Mouse (Mus musculus): ENCODE results near the gene Sept7. TPM values are rescaled to one million over a fixed set of nuclear protein-coding genes. Genes with fewer than 3 reads are reported as not detected.
"Not testable (repeated sequence)": the region's sequence is repeated elsewhere in the genome, so short reads cannot be mapped to it uniquely, and the experiment has no call there.

Gene Sept7
- total RNA-seq (2021): 10 to 100 TPM; 69.5 to 88.3 TPM
- long read RNA-seq, experiment 1, partial matches to known transcripts: 6 of 116 reads
- long read RNA-seq, experiment 1, other reads (novel, unspliced or antisense): 110 of 116 reads
- long read RNA-seq, experiment 2, partial matches to known transcripts: 6 of 119 reads
- long read RNA-seq, experiment 2, other reads (novel, unspliced or antisense): 113 of 119 reads

DNA sequence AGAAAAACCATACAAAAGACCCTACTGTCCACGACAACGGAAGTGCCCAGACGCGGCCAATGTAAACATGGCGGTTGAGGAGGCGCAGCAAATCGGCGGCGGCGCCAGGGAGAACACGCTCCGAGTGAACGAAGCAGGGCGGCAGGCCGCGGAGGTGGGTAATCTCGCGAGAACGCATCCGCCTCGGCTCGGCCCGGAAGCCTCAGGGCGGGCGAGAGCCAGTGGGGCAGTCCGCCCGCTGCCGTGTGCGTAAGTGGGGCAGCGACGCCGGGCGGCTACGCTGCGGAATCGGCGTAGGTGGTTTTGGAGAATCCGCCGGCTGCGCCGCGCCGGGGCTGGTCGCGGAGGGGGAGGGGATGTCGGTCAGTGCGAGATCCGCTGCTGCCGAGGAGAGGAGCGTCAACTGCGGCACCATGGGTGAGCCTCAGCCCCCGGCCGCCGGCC is at the start of gene Sept7:
Gene Sept7 (plus strand): TSS at position 157 of the 444 bp plus-strand sequence.
- TF ChIP-seq CTCF (IDR thresholded peaks at IDR 0.05): no peak; the same call in 1 of the 2 replicates
- peak within 1 kb of the TSS; percentile 97 for H3K27ac ChIP-seq
- DNase-seq: peak; percentile 100
- peak within 1 kb of the TSS; percentile 80 for H3K4me3 ChIP-seq
- intact Hi-C loops (cut with DNase I): loop anchor here (1.0 to 10.0 kb wide), 4 partner anchors 55 to 232 kb away; partner anchors contain the start of gene Eepd1

DNA sequence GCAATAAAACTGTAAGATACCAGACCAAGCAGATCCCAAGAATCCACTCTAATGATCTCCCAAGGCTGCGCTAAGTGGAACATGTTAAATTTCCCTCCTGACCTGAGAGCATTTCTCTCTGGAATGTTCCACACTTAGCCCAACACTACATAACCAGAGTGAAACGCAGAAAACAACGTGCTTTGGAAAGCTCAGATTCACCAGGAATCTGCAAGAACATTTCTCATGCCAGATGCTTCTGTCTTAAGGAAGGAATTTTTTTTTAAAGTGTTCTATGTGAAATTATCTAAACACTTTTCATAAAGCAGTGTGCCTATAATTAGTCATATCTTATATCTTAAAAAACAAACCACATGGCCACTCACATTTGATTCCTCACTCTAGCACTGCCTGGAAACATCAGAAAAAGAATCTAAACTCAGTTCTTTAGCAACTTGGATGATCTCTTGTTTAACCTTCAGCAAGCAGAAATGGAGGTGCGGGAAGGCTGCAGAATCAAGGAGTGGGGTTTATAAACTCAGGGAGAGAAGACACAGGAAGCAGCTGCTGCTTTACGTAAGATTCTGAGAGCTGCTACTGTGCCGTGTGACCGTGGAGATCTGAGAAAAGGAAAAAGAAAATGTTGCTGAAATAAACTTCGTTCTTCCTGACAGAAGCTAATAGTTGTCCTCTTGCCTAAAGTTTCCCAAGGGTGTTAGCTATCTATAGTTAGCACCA is 44.0 kb upstream of the Sept7 start:
- no peak for DNase-seq
- no peak for TF ChIP-seq CTCF (IDR thresholded peaks at IDR 0.05)
- Histone ChIP-seq H3K4me3 (no peak overlapping the region), H3K27ac (peak overlapping the region; percentile 68)
- intact Hi-C loops (cut with DNase I): no loop called here

DNA sequence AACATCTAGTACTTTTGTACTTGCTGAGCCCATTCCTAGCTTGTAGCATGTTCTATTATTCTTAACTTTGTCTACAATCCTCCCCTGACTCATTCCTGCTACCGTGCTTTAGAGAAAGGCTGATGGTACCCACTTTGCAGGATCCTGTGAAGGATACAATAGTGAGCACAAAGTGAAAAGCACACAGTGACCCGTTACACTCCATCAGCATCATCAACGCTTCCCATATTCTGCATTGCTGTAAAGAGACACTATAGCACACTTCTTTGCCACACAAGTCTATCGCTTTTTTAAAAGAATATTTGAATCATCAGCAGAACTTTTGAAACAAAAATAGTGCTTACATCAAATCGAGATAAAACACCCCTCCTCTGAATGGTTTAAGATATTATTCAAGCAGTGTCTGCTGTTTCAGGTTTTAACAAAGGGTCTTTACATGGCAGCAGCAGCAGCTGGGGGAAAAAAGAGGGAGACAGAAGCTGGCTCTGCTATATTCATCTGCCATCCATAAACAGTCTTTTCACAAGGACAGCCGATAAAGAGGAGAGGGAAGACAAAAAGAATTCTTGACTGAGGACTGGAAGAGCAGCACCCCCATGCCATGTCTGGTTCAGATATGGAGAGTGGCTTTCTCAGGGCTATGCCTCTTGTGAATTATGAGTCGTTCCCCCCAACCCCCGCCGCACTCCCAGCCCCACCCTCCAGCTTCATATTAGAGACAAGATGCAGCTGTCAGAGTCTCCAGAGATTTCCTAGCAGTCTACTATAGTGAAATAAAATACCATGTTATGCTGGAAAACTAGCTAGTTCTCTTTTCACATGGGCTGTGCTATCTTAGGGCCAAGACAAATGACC is 39.7 kb upstream of the Sept7 start:
- TF ChIP-seq CTCF (IDR thresholded peaks at IDR 0.05): no peak
- Histone ChIP-seq H3K27ac (peak overlapping the region; percentile 46), H3K4me3 (no peak overlapping the region)
- no peak for DNase-seq
- intact Hi-C loops (cut with DNase I): no loop called here

DNA sequence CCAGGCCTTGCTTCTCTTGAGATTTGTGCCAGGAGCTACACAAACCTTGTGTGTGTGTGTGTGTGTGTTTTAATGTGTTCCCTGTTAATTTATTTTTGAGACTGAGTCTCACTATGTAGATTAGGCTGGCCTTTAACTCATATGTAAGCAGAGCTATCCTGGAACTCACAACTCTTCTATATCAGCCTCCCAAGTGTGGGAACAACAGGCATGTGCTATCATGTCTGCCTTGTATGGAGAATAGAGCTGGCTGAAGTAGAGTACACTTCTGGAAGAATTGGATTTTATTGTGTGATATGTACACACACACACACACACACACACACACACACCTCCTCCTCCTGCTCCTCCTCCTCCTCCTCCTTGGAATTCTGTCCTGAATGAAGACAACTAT is 39.1 kb upstream of the Sept7 start:
- no peak for DNase-seq
- H3K4me3 ChIP-seq: no peak overlapping the region
- no peak for TF ChIP-seq CTCF (IDR thresholded peaks at IDR 0.05)
- H3K27ac ChIP-seq: peak overlapping the region; percentile 5; the same call in 1 of the 2 replicates
- intact Hi-C loops (cut with DNase I): no loop called here

DNA sequence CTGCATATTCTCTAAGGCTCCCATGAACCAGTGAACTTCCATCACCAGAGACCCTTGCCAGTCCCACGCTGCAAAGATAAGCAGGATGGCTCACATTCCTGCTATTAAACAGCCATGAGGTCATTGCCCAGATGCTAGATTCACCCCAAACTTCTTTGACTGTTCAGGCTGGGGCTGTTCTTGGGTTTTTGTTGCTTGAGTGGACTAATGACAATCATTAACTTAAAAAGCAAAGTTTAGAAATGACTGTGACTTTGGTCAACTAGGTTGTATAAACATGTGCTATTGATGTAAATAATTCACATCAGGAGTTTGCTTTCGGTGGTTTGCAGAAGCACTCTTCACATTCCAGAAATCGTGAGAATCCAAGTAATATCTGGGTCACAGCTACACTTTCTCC is 36.8 kb upstream of the Sept7 start:
- H3K27ac ChIP-seq: no peak overlapping the region
- no peak for DNase-seq
- intact Hi-C loops (cut with DNase I): no loop called here

DNA sequence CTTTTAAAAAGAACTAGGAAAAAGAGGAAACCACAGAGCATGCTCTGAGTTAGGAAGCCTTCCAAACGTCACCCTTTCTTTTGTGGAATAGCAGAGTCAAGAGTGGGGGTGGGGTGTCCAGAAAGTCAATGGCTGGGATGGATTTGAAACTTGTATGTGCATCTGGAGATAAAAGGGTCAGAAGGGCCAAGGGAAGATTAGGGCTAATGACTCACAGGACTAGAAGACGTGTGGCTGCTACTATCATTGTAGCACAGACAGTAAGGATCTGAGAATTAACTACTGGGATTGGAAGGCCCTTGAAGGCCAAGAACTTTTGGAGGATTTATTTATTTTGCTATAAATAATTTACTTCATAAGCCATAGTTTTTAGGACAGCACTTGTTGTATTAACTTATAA is 36.0 kb upstream of the Sept7 start:
- no peak for DNase-seq
- intact Hi-C loops (cut with DNase I): no loop called here
- no peak overlapping the region for H3K4me3 ChIP-seq
- TF ChIP-seq CTCF (IDR thresholded peaks at IDR 0.05): no peak
- no peak overlapping the region for H3K27ac ChIP-seq

More for the DNA sequence above, 36.8 kb upstream of the Sept7 start:
- no peak for TF ChIP-seq CTCF (IDR thresholded peaks at IDR 0.05)
- H3K4me3 ChIP-seq: no peak overlapping the region

DNA sequence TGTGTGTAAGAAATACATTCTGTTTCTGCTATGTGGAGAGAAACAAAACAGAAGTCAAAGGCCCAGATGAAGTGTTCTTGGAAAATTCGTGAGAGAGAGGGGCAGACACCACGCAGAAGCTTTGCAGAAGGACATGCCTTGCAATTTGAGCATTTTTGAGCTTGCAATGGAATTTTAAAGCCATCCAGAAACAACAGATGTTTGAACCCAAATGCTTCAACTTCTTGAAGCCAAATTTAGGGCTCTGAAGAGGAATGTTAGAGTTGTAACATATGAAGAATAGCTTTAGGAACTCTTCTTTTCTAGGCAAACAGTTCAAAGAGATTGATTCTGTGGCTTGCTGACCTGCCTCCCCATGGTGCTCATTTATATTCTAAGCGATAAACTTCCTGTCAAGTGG is 33.3 kb upstream of the Sept7 start:
- DNase-seq: no peak
- no peak overlapping the region for H3K4me3 ChIP-seq
- TF ChIP-seq CTCF (IDR thresholded peaks at IDR 0.05): no peak
- H3K27ac ChIP-seq: peak overlapping the region; percentile 56
- intact Hi-C loops (cut with DNase I): no loop called here

DNA sequence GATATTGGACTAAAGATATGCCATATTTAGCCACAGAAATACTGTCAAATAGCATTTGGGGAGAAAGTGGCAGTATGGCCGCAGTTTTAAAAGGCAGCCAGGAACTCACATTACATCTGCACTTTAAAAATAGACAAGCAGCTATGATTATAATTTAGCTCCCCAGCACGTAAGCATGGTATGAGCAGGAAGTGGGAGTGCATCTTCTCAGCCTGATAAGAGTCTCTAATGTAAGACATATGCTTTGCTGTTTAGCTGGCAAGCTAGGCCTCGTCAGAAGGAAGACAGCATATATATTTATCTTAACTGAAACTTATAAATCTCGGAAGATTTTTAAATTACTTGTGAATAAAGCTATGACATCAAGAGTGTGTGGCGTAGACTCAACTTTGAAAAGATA is 32.4 kb upstream of the Sept7 start:
- Histone ChIP-seq H3K4me3 (no peak overlapping the region), H3K27ac (peak overlapping the region; percentile 56)
- TF ChIP-seq CTCF (IDR thresholded peaks at IDR 0.05): no peak
- intact Hi-C loops (cut with DNase I): no loop called here
- no peak for DNase-seq

DNA sequence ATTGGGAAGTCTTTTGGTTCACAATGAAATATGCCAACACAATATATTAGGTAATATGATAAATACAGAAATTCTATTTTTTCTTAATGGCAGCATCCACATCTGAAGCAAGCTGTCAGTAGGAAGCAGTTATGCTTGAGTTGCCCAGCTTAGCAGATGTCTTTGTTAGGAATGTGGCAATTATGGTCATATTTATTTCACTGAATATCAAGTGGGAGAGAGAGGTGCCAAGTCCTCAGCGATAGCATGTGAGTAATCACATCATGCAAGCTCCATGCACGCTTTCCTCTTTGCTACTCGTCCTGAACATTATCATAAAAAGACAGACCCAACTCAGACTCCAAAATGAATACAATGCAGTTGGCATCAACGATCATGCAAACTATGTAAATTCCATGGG is 27.3 kb upstream of the Sept7 start:
- intact Hi-C loops (cut with DNase I): no loop called here
- no peak for TF ChIP-seq CTCF (IDR thresholded peaks at IDR 0.05)
- no peak overlapping the region for H3K4me3 ChIP-seq
- DNase-seq: no peak
- H3K27ac ChIP-seq: no peak overlapping the region

DNA sequence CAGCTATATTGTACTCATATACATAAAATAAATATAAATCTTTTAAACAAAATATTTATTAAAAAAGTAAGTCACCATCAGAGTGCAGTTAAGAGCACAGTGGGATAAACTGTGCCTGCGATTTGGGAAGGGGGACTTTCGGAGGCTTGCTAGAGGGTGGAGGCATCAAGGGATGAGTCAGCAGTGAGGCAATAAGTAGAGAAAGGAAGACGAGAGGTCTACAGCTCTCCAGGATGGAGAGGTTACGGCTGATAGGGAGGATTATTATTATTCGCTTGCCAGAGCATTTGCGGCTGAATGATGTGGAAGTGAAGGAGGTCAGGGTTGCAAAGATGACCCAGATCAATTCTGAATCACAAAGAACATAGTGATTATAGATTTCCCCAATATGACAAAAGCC is 22.5 kb upstream of the Sept7 start:
- Histone ChIP-seq H3K4me3 (no peak overlapping the region), H3K27ac (no peak overlapping the region)
- TF ChIP-seq CTCF (IDR thresholded peaks at IDR 0.05): no peak
- no peak for DNase-seq
- intact Hi-C loops (cut with DNase I): no loop called here

DNA sequence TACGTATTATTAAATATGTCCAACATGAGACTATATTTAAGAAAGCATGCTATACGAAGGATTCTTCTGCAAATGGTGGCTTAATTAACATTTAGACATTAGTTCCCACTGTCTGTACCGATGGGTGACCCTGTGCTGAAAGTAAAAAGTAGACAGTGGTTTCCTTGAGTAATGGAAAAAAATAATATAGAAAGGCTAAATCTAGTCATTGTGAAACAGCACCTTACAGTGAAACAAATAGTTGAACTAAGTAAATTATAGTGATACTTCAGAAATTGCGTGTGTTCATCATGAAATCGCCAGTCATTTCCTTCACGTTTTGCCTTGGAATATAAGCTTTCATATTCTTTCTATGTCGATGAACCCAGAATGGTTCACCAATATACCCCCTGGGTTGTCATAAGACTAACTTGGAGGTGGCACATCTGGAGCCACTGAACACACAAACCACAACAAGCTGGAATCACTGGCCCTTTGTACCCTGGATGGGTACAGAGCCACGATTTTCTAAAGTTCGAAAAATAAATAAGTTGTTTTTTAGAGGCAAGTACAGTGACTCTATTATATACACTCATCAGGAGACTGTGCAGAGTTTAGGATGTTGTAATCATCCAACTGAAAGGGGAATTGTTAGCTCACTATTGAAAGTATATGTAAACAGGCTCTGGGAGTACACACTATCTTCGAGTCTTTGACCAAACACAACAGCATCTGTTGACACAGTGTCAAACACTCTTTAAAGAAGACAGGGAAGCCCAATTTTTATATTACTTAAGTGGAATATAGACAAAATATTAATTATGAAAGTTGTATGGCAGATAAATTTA is 21.8 kb upstream of the Sept7 start:
- DNase-seq: no peak
- no peak overlapping the region for H3K4me3 ChIP-seq
- no peak overlapping the region for H3K27ac ChIP-seq
- intact Hi-C loops (cut with DNase I): no loop called here
- TF ChIP-seq CTCF (IDR thresholded peaks at IDR 0.05): no peak

DNA sequence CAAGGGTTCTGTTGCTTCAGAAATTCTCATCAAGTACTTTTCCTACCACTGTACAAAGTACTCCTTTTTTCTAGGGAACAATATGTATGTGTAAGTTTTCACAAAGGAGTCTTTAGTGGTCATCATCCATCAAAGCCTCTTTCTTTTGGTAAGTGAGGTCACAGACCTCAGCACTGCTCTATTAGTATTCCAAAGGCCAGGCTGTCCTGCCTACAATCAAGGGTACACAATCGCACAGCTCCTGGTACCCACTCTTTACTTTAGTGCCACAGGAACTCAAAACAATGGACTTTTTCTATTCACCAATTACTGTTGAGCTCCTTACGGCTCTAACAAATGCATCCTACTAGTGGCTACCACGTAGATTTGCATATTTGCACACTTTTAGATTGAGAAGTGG is 11.2 kb upstream of the Sept7 start:
- intact Hi-C loops (cut with DNase I): no loop called here
- H3K4me3 ChIP-seq: no peak overlapping the region
- DNase-seq: no peak
- H3K27ac ChIP-seq: no peak overlapping the region
- no peak for TF ChIP-seq CTCF (IDR thresholded peaks at IDR 0.05)

DNA sequence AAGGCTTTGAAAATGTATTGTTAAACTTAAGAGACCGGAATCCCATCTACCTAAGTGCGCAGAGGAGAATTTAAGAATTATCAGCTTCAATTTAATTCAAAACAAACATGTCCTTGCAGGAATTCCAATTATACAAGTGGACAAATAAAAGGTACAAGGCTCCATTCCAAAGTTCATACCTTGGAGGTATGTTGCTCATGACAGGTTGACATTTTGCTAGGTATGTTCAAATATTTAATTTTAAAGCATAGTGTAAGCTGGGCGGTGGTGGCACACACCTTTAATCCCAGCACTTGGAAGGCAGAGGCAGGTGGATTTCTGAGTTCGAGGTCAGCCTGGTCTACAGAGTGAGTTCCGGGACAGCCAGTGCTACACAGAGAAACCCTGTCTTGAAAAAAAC is 10.5 kb upstream of the Sept7 start:
- H3K27ac ChIP-seq; DNase-seq; H3K4me3 ChIP-seq; intact Hi-C loops (cut with DNase I): not testable (repeated sequence)

All from gastrocnemius, adult 2 months (tissue).